Mouse (Mus musculus) 3134 (cell line): ENCODE measurements around the gene Arhgap17.
A peak's percentile ranks its signal among the peaks of the same experiment; 100 is the strongest.

Source experiments
- DNase-seq: peaks from one replicate; pipeline ENCODE4 v3.0.0-alpha.2; 2011; ENCODE audit warnings: low spot score; ENCODE audit not compliant: insufficient read length; ENCODE audit errors: extremely low read depth

The Arhgap17 gene

DNA sequence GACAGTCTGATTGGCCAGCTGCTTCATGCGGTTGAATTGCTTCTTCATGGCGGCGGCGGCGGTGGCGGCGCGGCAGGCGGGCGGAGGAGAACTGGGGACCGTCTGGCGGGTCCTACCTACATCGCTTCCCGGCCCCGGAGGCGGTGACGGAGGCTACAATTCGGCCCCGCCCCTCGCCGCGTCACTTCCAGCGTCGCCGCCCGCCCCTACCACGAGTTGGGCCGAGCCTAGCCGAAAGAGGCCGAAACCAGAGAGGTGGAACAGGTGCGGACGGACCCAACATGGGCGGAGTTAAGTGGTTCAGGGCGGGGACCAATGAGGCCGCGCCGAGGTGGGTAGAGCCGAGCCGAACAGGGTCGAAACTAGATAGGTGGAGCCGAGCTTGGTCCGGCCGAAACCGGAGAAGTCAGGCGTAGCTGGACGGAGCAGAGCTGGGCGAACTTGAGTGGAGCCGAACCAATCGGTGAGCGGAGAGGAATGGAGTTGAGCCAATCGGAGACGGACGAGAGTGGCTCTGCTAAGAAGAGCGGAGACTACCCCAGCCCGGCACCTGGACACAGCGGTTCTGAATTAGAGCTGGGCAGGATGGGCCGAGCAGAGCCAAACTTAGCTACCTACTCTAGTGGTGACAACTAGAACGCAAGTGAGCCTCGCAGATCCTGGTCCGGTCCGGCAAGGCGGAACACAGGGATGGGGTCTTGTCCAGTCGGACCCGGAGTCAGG, at the start of gene Arhgap17, which contains the start of gene Lcmt1:
TSS of gene Arhgap17 (minus strand) at position 157 of the 723 bp plus-strand sequence.
TSS of gene Lcmt1 (plus strand) at position 26 of the 723 bp plus-strand sequence.
- peak; percentile 90 for DNase-seq

DNA sequence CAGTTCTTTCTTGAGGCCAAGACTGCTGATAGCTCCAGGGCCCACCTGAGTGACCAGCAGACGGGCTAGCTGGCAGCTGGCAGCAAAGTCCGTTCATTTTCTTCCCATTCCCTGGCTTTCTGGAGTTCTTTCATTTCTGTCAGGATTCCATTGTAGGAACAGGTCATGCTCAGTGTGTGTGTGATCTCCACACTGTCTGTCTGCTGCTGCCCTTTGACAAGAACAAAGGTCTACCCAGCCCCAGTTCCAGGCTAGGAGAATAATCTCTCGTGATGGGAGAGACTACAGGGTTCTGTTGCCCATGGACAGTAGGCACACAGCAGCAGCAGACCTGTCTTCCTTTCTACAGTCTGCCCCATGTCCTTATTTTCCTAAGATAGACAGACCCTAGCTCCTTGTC, 47.9 kb upstream of the Arhgap17 start:
- DNase-seq = no peak

- DNase-seq = no peak
Observed at GRCm38 (mm10) chr7:123416803-123417202, 47.1 kb upstream of the Arhgap17 start.

DNA sequence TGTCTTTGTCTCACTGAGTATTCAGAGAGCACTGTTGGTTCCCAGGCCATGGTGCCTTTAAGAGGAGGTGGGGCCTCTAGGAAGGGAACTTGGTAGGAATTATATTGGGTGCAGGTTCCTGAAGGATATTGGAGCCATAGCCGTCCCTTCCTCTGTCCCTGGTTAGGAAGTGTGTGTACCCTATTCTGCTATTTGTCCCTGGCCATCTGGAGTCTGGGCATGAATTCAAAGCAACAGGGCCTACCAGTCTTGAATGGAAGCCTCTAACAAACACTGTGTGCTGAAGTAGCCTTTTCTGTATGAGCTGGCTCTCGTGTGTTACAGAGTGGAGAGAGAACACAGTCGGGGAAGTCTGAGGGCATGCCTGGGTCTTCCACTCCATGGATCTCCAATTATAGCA, 42.4 kb upstream of the Arhgap17 start:
- DNase-seq = no peak

DNA sequence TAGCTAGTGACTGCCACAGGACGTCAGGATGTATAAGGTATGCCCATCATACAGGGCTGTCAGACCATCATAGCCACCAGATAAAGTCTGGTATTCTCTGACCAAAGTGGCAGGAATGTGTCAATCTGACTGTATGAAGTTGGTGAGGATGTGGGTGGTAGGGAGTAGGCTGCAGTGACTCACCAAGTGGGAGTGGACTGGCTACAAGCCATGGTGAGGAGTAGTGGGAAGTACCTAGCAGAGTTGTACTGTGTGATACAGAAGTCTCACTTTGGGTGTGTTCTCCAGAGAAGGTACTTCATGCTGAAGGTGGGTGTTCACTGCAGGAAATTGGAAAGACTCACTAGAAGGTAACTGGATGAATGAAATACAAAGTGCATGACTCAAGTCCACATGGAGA, 41.4 kb upstream of the Arhgap17 start:
- peak; percentile 70 for DNase-seq

GRCm38 (mm10) chr7:123410502-123410901, 40.8 kb upstream of the Arhgap17 start:
- DNase-seq = no peak

GRCm38 (mm10) chr7:123406988-123407387, 37.3 kb upstream of the Arhgap17 start:
- no peak for DNase-seq

- peak; percentile 19 for DNase-seq
Observed at GRCm38 (mm10) chr7:123405619-123406018, 35.9 kb upstream of the Arhgap17 start.

- no peak for DNase-seq
Observed at GRCm38 (mm10) chr7:123404198-123404597, 34.5 kb upstream of the Arhgap17 start.

DNA sequence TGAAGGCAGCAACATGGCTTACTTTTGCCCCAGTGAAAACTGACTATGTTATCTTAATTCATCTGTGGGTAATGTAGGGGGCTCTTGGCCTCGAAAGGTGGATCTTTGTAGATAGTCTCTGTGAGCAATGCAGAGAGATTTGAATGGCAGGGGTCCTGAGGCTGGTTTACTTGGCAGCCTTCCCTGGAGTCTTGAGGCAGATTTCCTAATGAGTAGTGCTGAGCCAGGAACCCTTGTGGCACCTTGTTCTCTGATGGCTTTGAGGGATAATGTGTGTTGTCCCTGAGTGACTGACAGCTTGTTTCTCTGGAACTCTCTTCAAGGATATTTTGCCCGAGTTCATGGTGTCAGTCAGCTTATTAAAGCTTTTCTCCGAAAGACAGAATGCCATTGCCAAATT, 31.4 kb upstream of the Arhgap17 start:
- DNase-seq = no peak

DNA sequence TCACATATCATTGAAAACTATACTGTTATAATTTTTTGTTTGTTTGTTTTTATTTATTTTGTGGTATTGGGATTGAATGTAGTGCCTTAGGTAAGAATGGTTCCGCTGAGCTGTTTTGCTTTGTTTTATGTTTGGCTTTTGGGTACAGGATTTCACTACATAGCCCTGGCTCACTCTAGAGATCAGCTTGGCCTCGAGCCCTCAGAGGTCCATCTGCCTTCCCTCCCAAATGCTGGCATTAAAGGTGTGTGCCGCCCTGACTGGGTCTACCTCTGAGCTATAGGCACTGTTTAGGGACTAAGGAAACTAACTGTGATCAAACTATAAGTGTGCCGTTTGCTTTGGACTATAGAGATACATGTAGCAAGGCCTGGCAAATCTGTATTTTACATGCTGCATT, 29.6 kb upstream of the Arhgap17 start:
- no peak for DNase-seq

DNA sequence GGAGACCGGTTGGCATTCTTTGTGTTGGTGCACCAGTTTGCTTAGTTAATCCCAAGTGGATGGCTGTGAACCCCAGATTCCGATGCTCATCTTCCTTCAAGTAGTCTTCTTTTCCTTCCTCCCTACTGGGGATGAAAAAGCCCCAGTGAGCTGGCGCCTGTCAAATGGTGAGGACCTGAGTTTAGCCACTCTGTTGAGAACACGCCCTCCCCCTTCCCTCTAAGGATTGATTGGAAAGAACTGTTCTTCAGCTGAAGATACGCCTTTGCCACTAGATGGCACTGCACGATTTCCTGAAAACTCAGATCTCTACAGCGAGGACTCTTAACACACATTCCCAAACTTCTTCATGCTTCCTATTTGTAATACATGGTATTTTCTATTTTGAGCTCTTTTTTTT, 29.1 kb upstream of the Arhgap17 start:
- peak; percentile 18 for DNase-seq

DNA sequence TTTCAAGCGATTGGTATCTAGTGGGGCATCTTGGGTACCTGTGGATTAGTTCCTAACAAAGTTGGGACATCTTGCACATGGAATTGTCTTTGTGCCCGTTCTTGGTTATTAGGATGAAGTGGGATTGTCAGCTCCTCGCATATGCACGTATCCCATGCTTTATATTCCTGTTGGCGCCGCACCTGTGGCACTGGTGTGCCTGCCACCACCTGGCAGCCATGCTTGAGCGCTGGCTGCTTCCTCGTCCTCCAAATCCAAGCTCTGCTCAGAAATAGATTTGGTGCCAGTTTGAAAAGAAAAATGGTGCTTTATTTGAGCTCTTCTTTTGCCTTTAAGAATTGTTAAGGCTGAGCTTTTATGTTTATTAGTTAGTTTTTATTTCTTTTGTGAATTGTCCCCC, 28.2 kb upstream of the Arhgap17 start:
- no peak for DNase-seq

DNA sequence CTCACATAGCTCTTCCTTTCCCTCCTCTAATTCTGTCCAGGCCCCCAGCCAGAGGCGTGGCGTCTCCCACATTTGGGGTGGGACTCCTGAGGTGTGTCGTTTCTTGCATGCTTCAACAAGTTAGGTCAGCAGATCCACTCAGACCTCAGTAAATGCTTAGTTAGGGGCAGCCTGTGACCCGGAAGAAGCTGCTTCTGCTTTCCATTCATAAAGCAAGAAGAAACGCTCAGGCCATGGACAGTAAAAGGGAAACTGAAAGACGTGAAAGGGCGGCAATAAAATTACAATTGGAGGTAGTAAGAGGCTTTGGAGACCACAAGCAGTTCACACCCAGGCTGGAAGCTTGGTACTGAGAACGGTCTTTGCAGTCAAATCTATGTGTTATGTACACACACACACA, 27.7 kb upstream of the Arhgap17 start:
- no peak for DNase-seq

GRCm38 (mm10) chr7:123396900-123397299, 27.2 kb upstream of the Arhgap17 start:
- no peak for DNase-seq

DNA sequence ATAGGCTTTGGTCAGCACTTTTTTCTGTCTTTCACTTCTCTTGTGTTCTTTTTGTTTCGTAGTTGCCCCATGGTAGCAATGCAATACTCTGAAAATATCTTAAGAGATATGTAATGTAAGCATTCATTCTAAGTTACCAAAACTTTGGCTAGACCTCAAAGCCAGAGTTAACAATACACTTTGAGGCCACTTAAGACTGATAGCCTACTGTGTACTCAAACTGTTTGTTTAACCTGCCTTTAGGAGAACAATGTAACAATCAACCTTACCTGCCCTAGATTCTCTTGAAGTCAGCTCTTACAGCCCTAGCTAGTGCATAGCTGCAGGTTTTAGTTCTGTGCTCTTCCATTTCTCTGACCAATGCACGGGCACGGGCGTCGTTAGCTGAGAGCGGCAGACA, 24.6 kb upstream of the Arhgap17 start:
- no peak for DNase-seq

- no peak for DNase-seq
Observed at GRCm38 (mm10) chr7:123389686-123390280, 20.1 kb upstream of the Arhgap17 start.

DNA sequence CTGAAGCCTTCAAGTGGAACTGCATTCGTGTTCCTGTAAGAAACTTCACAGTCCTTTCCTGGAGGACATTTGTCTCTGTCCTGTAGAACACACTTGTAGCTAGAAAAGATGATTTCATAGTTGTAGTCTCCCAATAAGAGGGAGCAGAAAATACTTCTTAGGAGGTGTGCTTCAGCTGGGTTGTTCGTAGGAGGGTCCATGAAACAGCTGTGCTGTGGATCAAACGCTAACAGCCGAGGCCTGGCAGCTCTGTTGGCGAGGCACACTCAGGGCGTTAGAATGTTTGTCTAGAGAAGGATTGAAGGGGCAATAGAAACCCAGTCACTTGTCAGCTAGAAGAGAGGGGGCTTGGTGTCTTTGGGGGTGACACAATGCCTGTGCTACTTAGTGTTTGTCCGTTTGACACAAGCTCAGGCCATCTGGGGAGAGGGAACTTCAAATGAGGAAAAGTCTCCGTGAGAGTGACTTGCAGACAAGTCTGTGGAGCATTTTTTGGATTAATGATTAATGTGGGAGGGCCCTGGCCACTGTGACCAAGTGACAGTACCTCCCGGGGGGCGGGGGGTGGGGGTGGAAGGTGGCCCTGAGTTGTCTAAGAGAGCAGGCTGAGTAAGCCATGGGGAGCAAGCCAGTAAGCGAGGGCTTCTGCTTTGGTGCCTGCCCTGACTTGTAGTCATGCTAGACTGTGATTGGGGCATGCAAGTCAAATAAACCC, 16.1 kb upstream of the Arhgap17 start:
- no peak for DNase-seq

DNA sequence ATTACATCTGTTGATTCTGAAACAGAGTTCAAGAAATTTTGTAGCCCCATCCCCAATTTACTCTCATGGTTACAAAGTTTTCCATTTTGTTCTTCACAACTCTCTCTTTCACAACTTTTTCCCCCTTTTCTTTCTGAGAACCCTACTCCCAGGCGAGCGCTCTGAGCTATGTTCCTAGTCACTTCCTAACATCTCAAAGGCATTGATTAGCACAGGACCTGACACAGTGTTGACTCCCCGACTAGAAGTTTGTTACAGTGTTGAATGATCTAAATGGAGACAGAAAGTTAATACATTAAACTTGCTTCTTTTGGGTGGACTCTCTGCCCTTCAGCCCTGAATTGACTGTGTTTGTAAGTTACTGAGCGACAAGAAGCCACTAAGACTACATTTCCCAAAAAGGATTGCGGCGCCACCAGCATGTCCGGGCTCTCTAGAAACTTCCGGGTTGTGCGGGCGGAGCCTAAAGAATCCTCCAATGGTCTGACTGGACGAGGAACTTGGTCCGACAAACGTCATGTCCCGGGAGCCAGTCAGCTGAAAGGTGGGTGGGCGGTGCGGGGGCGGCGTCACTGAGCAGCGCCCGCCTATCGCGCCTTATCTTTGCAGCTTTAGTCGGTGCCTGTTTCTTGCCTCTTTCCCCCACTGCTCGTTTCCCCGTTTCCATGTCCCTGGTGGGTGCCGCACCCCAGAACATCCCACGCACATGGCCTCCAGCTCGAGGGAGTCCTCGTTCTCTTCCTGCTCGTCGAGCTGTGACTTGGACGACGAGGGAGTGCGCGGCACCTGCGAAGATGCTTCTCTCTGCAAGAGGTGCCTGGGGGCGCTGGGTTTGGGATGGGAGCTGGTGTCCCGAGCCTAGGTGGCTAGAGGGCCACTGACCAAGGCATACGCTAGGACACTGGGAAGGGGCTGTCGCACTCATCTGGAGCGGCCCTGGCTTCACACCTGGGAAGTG, 8.0 kb upstream of the Arhgap17 start:
- DNase-seq = peak; percentile 96

- DNase-seq = peak; percentile 57
Observed at GRCm38 (mm10) chr7:123371501-123371900, 1.8 kb upstream of the Arhgap17 start.

GRCm38 (mm10) chr7:123370700-123371099, 985 bp upstream of the Arhgap17 start:
- DNase-seq = no peak
